Mouse (Mus musculus): ENCODE measurements around the gene Slc22a3.

Slc22a3 gene

GRCm38 (mm10) chr17:12507654-12508204 is at the start of gene Slc22a3:
Gene Slc22a3, minus strand, starts transcription at chr17:12507704.
- DNase-seq (ENCODE audit: low read depth) = no peak

GRCm38 (mm10) chr17:12534353-12535145 is 27.0 kb upstream of the Slc22a3 start:
- DNase-seq (ENCODE audit: low read depth) = peak; percentile 83

- peak; percentile 71 for DNase-seq (ENCODE audit: low read depth)
Observed at GRCm38 (mm10) chr17:12532115-12532514, 24.6 kb upstream of the Slc22a3 start.

GRCm38 (mm10) chr17:12530081-12530480 is 22.6 kb upstream of the Slc22a3 start:
- no peak for DNase-seq (ENCODE audit: low read depth)

GRCm38 (mm10) chr17:12529384-12529985 is 22.0 kb upstream of the Slc22a3 start:
- no peak for DNase-seq (ENCODE audit: low read depth)

GRCm38 (mm10) chr17:12519089-12519488 is 11.6 kb upstream of the Slc22a3 start:
- DNase-seq (ENCODE audit: low read depth) = no peak

- no peak for DNase-seq (ENCODE audit: low read depth)
Observed at GRCm38 (mm10) chr17:12518194-12518593, 10.7 kb upstream of the Slc22a3 start.

- DNase-seq (ENCODE audit: low read depth) = no peak
Observed at GRCm38 (mm10) chr17:12513997-12514396, 6.5 kb upstream of the Slc22a3 start.

GRCm38 (mm10) chr17:12513107-12513923 is 5.8 kb upstream of the Slc22a3 start:
- DNase-seq (ENCODE audit: low read depth) = no peak

- no peak for DNase-seq (ENCODE audit: low read depth)
Observed at GRCm38 (mm10) chr17:12511193-12511592, 3.7 kb upstream of the Slc22a3 start.

- DNase-seq (ENCODE audit: low read depth) = no peak
Observed at GRCm38 (mm10) chr17:12508376-12508775, 872 bp upstream of the Slc22a3 start.

GRCm38 (mm10) chr17:12506903-12507563 is 471 bp downstream of the Slc22a3 start:
- no peak for DNase-seq (ENCODE audit: low read depth)

GRCm38 (mm10) chr17:12505708-12506107 is 1.8 kb downstream of the Slc22a3 start:
- DNase-seq (ENCODE audit: low read depth) = no peak

- no peak for DNase-seq (ENCODE audit: low read depth)
Observed at GRCm38 (mm10) chr17:12499426-12499825, 8.1 kb downstream of the Slc22a3 start.

- no peak for DNase-seq (ENCODE audit: low read depth)
Observed at GRCm38 (mm10) chr17:12495558-12495957, 11.9 kb downstream of the Slc22a3 start.

GRCm38 (mm10) chr17:12491591-12491990 is 15.9 kb downstream of the Slc22a3 start:
- DNase-seq (ENCODE audit: low read depth) = no peak

- no peak for DNase-seq (ENCODE audit: low read depth)
Observed at GRCm38 (mm10) chr17:12489888-12490287, 17.6 kb downstream of the Slc22a3 start.

GRCm38 (mm10) chr17:12485657-12486056 is 21.8 kb downstream of the Slc22a3 start:
- DNase-seq (ENCODE audit: low read depth) = no peak

- DNase-seq (ENCODE audit: low read depth) = no peak
Observed at GRCm38 (mm10) chr17:12479416-12479815, 28.1 kb downstream of the Slc22a3 start.

GRCm38 (mm10) chr17:12474509-12475083 is 32.9 kb downstream of the Slc22a3 start:
- no peak for DNase-seq (ENCODE audit: low read depth)

- DNase-seq (ENCODE audit: low read depth) = no peak
Observed at GRCm38 (mm10) chr17:12472547-12472946, 35.0 kb downstream of the Slc22a3 start.

Measured in naive thymus-derived CD4-positive, alpha-beta T cell, adult 2 months (primary cell).